Mouse (Mus musculus) splenic B cell, adult 2 months (primary cell): Measurements from ENCODE around the gene Fam129b.

ENCODE experiments used
- DNase-seq: peaks from one replicate; pipeline ENCODE4 v3.0.0-alpha.2; 2011; ENCODE audit warnings: low read depth, low spot score
- H3K27me3 ChIP-seq: 2 replicates; pipeline ENCODE4 v1.6.1; 2012; ENCODE audit warnings: mild to moderate bottlenecking, low read length, moderate library complexity, mixed read lengths; ENCODE audit not compliant: control insufficient read depth, poor library complexity, insufficient read depth, severe bottlenecking
- H3K36me3 ChIP-seq: 2 replicates; pipeline ENCODE4 v1.6.1; 2012; ENCODE audit warnings: mild to moderate bottlenecking, low read length, moderate library complexity, mixed read lengths; ENCODE audit not compliant: control insufficient read depth, poor library complexity, insufficient read depth, severe bottlenecking

Fam129b gene

GRCm38 (mm10) chr2:32874951-32875674 is 801 bp upstream of the Fam129b start:
- no peaks in the 10 kb centered on the region for H3K36me3 ChIP-seq
- DNase-seq: no peak
- H3K27me3 ChIP-seq: no peaks in the 10 kb centered on the region

- no peak for DNase-seq
Observed at GRCm38 (mm10) chr2:32876490-32877302, 782 bp downstream of the Fam129b start.

GRCm38 (mm10) chr2:32877303-32877702 is 1.4 kb downstream of the Fam129b start:
- Histone ChIP-seq H3K27me3 (no peaks in the 10 kb centered on the region), H3K36me3 (no peaks in the 10 kb centered on the region)
- DNase-seq: no peak

More at GRCm38 (mm10) chr2:32876490-32877302, 782 bp downstream of the Fam129b start:
- Histone ChIP-seq H3K27me3 (no peaks in the 10 kb centered on the region), H3K36me3 (no peaks in the 10 kb centered on the region)

GRCm38 (mm10) chr2:32877761-32878393 is 2.0 kb downstream of the Fam129b start:
- no peaks in the 10 kb centered on the region for H3K27me3 ChIP-seq
- H3K36me3 ChIP-seq: no peaks in the 10 kb centered on the region
- no peak for DNase-seq

GRCm38 (mm10) chr2:32878396-32878795 is 2.5 kb downstream of the Fam129b start:
- H3K36me3 ChIP-seq: no peaks in the 10 kb centered on the region
- no peak for DNase-seq
- H3K27me3 ChIP-seq: no peaks in the 10 kb centered on the region

DNA sequence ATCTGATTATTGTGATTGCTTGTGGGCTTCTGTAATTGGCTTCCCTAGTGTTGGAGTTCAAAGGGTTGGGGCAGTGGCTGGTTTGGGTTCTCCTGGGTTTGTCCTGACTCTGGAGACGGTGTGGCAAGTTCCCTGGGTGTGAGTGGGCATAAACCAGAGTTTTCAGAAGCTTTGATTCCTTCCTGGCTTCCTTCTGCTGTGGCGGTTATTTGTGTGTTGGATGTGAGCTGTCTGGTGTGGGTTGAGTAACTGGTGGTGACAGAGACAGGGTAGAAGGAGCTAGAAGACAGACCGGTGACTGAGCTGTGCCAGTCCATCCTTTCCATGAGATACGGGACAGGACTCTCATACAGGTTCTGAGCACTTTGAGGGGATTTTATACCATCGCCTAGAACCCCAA is 3.7 kb downstream of the Fam129b start:
- no peaks in the 10 kb centered on the region for H3K36me3 ChIP-seq
- DNase-seq: no peak
- no peaks in the 10 kb centered on the region for H3K27me3 ChIP-seq

GRCm38 (mm10) chr2:32881054-32881453 is 5.1 kb downstream of the Fam129b start:
- H3K36me3 ChIP-seq: no peaks in the 10 kb centered on the region
- no peak for DNase-seq
- H3K27me3 ChIP-seq: no peaks in the 10 kb centered on the region

DNA sequence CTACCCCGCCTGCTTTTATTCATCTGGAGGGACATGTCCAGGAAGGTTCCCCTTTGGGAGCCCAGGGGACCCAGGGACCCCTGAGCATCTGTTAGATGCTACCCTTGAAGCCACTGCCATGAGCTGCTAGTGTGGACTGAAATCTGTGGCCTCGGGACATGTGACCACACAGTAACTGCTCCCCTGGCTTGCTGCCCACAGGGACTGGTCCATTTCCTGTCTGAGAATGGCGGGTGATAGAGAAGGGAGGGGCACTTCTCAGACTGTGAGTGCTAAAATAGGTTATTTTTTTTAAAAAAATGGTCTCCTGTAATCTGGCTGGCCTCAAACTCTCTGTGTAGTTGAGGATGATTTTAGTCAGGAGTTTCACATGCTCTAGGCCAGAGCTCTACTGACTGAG is 5.8 kb downstream of the Fam129b start:
- DNase-seq: peak; percentile 53
- H3K27me3 ChIP-seq: no peaks in the 10 kb centered on the region
- no peaks in the 10 kb centered on the region for H3K36me3 ChIP-seq

DNA sequence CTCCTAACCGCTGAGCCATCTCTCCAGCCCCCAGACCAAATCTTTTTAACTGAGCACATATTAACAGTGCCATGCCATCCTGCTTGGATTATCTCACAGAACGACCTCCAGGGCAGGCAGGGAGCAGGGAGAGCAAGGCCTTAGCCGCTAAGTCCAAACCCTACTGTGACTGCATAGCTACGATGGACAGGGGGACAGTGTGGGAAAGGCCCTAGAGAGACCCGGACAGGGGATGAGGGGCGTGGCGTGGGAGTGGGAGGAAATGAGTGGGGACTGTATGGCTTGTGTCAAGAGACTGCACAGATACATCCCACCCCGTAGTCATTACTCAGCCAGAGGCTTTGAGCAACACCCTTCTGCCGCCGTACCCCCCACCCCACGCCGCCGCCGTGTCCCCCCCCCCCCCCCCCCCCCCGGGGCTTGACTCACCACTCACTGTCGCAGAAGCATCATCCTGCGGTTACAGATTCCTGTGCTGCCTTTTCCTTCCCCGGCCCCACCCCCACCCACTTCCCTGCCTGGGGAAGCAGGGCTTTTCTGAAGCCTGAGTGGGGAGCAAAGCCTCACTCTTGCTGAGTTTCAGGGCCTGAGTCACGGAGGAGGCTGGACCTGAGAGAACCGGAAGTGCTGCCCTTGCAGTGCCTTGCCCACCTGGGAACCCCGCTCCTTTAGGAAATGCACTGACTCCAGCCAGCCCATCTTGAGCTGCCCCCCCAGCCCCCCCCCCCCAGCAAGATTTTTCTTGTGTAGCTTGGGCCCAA is 6.5 kb downstream of the Fam129b start:
- DNase-seq: peak; percentile 36
- no peaks in the 10 kb centered on the region for H3K36me3 ChIP-seq
- H3K27me3 ChIP-seq: no peaks in the 10 kb centered on the region

DNA sequence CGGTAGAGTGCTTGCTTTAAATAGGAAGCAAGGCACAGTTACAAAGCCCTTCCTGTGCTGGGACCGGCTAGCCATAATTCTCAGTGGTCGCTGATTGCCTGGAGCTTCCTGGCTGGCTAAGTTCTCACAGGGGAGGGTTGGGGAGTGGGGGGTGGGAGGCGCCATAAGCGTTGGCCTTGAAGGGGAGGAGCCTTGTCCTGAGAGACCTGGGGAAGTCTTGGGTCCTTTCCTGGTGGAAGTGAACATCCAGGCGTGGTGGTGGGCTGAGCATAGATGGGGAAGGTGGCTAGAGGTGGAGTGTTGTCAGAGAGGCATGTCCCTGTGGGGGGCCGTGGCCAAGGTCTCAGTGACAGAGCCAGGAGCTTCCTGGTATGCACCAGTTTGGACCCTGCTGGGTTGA is 8.8 kb downstream of the Fam129b start:
- DNase-seq: no peak
- no peaks in the 10 kb centered on the region for H3K27me3 ChIP-seq

GRCm38 (mm10) chr2:32888029-32888428 is 12.1 kb downstream of the Fam129b start:
- DNase-seq: no peak
- no peaks in the 10 kb centered on the region for H3K27me3 ChIP-seq
- H3K36me3 ChIP-seq: no peaks in the 10 kb centered on the region

More for the DNA sequence above, 8.8 kb downstream of the Fam129b start:
- H3K36me3 ChIP-seq: no peaks in the 10 kb centered on the region

DNA sequence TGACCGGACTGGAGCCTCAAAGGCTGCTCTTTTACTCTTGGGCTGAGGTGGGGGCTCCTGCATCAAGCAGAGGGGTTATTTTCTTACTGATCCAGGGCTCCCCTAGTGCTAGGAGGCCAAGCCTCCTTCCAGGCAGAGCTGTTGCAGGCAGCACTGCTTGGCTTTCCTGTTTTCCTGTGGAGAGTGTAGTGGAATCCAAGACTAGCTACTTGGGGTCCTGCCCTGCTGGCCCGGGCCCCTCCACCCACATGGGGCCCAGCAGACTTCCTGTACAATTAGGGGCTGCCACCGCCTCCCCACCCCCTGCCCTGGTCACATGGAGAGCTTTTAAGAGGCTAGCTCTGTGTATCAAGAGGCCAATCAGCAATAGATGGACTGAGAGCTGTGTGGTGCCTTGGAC is 12.6 kb downstream of the Fam129b start:
- Histone ChIP-seq H3K27me3 (no peaks in the 10 kb centered on the region), H3K36me3 (no peaks in the 10 kb centered on the region)
- DNase-seq: no peak

GRCm38 (mm10) chr2:32890280-32890679 is 14.4 kb downstream of the Fam129b start:
- Histone ChIP-seq H3K27me3 (no peaks in the 10 kb centered on the region), H3K36me3 (no peaks in the 10 kb centered on the region)
- no peak for DNase-seq

GRCm38 (mm10) chr2:32891278-32891677 is 15.4 kb downstream of the Fam129b start:
- Histone ChIP-seq H3K27me3 (no peaks in the 10 kb centered on the region), H3K36me3 (no peaks in the 10 kb centered on the region)
- DNase-seq: no peak
